Mouse (Mus musculus): ENCODE measurements around the gene Adamts6.

Gene Adamts6

GRCm38 (mm10) chr13:104460287-104460686 is 172.7 kb downstream of the Adamts6 start:
- DNase-seq (ENCODE audit: low read depth, low spot score), result no peak

DNA sequence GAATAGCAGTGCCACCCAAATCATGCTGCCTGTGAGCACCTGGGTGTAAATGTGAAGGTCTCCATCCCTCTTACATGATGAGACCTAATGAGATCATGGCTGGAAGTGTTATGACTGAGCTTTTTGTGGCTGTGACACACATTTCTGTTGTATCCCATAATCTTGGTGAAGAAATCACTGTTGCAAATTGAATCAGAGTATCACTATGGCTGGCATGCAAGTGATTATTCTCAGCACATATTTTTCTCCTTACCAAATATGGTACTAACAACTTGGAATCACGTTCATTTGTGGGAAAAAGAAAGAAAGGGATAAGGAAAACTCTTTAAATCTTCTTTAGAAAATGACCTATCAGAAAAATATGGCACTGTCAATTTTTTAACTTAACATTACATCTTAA is 180.4 kb downstream of the Adamts6 start:
- no peak for DNase-seq (ENCODE audit: low read depth, low spot score)

- no peak for DNase-seq (ENCODE audit: low read depth, low spot score)
These were observed 188.8 kb downstream of the Adamts6 start for GRCm38 (mm10) chr13:104476285-104476956.

GRCm38 (mm10) chr13:104482426-104483089 is 194.9 kb downstream of the Adamts6 start:
- no peak for DNase-seq (ENCODE audit: low read depth, low spot score)

- peak; percentile 70 for DNase-seq (ENCODE audit: low read depth, low spot score)
These were observed 195.6 kb downstream of the Adamts6 start for GRCm38 (mm10) chr13:104483111-104483722.

- no peak for DNase-seq (ENCODE audit: low read depth, low spot score)
These were observed 203.6 kb downstream of the Adamts6 start for GRCm38 (mm10) chr13:104491046-104491811.

DNA sequence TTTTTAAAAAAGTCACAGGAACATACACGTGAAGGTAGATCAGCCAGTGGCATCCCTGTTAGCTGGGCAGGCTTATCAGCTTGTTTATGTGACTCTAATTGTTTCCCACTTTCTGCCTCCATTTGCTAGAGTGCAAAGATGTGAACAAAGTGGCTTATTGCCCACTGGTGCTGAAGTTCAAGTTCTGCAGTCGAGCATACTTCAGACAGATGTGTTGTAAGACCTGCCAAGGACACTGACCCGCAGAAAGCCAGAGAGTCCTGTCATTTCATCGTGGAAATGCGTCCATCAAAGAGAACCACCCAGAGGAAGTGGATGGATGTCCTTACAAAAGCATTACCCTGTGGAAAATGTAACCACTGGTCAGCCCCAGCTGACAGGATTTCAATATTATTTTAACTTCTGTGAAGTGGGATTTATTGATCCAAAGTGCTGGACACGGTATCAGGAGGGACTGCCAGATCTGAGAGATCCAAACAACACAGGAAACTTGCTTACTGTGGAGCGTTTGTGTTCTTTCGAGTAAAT is 205.9 kb downstream of the Adamts6 start:
- no peak for DNase-seq (ENCODE audit: low read depth, low spot score)

DNA sequence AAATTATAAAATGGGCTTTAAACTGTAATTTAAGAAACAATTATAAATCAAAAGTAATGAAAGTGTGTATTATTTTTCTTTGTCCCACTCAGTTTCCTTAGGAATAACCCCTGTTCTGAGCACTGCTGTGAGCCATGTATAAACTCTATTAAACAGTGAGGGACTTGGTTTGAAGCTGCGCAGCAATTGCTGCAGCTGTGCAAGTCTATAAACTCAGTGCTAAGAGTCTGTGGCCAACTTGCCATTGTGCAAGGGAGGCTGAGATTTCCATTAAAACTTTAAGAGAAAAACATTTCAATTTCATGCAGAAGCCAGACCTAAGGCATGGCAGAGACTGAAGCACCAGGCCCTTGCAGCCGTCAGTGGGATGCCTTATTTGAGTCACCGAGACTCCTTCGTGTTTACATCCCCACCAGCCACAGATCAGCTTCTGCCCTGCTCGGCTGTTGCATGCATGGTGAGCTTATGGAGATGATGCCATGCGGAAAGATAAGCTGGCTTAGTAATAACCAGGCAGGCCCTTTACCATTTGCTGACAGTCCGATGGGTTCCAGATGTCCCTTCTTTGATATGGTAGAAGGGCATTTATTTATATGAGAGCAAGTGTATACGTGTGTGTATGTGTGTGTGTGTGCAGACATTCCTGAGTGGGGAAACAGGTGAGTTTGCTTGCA is 206.7 kb downstream of the Adamts6 start:
- DNase-seq (ENCODE audit: low read depth, low spot score), result no peak

GRCm38 (mm10) chr13:104497592-104497991 is 210.0 kb downstream of the Adamts6 start:
- no peak for DNase-seq (ENCODE audit: low read depth, low spot score)

- DNase-seq (ENCODE audit: low read depth, low spot score), result no peak
These were observed 211.0 kb downstream of the Adamts6 start for GRCm38 (mm10) chr13:104498669-104499068.

GRCm38 (mm10) chr13:104499116-104500040 is 211.7 kb downstream of the Adamts6 start:
- peak; percentile 20 for DNase-seq (ENCODE audit: low read depth, low spot score)

DNA sequence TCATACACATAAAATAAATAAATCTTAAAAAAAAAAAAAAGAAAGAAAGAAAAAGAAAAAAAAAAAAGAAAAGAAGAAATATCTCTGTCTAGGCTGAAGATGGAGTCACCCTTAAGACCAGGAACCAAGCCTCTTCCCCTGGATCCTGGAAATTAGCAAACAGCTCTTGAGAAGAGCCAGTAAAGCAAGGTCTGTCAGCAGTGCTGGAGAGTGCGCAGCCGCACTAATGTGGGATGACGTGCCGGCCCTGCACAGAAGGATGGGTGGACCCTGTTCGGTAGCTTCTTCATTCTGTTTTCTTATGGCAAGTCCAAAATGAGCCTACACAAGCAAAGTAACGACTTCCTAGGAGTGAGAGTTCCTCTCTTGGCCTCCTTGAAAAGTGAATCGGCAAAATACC is 214.8 kb downstream of the Adamts6 start:
- no peak for DNase-seq (ENCODE audit: low read depth, low spot score)

DNA sequence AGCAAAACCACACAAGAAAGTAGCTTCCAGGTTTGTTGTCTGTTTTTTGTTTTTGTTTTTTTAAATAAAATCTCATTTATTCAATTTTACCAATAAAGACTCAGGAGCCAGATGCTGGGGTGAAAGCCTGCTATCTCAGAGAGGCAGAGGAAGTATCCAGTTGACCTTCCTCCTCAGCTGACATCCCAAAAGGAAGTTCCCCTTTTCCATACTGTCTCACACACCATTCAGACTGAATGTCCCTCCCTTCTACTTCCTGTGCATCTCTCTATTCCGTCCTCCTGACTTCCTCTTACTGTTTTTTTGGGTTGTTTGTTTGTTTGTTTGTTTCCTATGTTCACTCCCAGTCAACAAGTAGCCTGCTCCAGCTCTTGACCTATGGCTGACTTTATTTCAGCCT is 216.4 kb downstream of the Adamts6 start:
- no peak for DNase-seq (ENCODE audit: low read depth, low spot score)

DNA sequence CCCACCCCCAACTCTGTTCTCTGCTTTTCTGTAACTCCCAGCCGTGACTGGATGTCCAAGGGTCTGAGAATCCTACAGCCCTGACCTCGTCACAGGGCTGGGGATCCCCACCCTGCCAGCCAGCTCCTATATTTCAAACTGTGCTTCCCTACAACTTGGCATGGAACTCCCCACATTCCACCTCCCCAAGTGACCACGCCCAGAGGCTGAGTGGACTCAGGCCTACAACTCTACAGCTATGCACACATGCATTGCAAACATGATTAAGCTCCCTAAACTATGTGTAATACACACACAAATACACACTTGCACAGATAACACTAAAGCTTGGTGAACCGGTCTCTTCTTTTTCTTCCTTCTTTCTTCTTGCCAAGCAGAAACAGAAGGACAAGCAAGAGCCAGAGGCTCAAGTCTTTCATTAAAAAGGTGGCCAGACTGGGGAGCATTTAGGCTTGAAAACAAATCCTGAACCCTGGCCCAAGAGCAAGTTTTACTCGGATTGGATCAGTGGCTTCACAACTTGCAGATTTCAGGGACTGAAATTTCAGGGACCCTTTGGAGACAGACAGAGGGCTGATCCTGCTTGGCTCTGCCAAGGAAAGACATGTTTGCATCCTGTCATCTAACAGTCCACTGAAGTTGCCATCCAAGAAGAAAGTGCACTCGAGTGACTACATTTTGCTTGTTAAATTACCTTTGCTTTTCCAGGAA is 218.7 kb downstream of the Adamts6 start:
- DNase-seq (ENCODE audit: low read depth, low spot score), result no peak

DNA sequence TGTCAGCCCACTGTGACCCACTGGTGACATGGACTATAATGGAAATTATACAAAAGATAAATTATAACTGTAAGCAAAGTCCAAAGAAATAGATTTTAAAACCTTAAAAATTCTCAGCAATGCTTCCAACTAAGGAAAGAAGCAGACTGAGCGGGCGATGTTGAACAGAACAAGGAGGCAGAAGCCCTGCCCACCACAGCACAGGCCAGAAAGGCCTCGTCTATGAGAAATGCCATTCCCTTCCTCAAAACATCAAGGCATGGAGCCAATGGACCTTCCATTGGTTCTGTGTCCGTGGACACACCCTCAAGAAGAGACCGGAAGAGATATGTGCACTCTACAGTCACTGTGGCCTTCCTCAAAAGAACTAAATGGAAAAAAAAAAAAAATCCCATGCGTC is 220.0 kb downstream of the Adamts6 start:
- DNase-seq (ENCODE audit: low read depth, low spot score), result no peak

GRCm38 (mm10) chr13:104509561-104510493 is 222.2 kb downstream of the Adamts6 start:
- DNase-seq (ENCODE audit: low read depth, low spot score), result peak; percentile 59

DNA sequence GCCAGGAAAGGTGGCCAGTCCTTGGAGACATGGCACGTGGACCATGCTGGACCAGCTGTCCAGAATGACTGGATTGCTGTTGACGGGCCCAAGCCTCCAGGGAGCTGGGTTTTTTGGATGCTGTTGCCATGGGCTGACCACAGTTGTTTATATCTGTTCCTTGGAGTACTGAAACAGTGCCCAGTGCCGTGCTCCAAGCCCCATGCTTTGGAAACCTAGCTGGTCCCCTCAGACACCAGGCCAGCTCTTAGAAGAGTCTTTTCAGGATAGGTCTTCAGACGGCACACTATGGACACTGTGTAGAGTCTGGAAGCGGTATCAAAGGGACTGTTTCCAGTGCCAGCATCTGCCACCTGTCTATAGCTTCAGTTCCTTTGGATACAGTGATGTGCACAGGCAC is 223.1 kb downstream of the Adamts6 start:
- DNase-seq (ENCODE audit: low read depth, low spot score), result no peak

DNA sequence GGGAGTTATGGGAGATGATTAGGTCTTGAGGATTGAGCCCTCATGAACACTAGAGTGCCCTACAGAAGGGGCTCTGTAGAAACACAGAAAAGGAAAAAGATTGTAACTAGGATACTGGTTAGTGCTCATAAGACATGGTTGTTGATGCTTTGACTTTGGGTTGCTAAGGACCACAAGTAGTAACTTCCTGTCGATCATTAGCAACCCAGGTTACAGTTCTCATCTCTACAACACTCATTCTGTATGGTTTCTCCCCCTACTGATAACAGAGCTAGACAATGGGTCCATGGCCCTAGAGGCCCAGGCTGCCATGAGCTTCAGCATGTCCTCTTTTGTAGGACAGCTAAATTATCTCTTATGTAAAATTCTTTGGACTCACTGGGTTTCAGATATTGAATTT is 227.4 kb downstream of the Adamts6 start:
- no peak for DNase-seq (ENCODE audit: low read depth, low spot score)

GRCm38 (mm10) chr13:104516146-104516545 is 228.5 kb downstream of the Adamts6 start:
- DNase-seq (ENCODE audit: low read depth, low spot score), result no peak
